Mouse (Mus musculus) T-helper 2 cell (primary cell): ENCODE data around the gene Bcar3.

Source experiments
- in situ Hi-C: fragments of 300-600 bp; cut with MboI, MseI; formaldehyde crosslinking; loops from one replicate; pipeline ENCODE4 v1.15.1; 2025; ENCODE audit warnings: high pct_unique_total_duplicates

Bcar3 gene

GRCm38 (mm10) chr3:122456156-122456555 is 162.2 kb downstream of the Bcar3 start:
- in situ Hi-C loops = no loop called here

GRCm38 (mm10) chr3:122456807-122457206 is 162.9 kb downstream of the Bcar3 start:
- in situ Hi-C loops = no loop called here

GRCm38 (mm10) chr3:122457723-122458122 is 163.8 kb downstream of the Bcar3 start:
- in situ Hi-C loops = no loop called here

GRCm38 (mm10) chr3:122458743-122459142 is 164.8 kb downstream of the Bcar3 start:
- in situ Hi-C loops = no loop called here

- in situ Hi-C loops = no loop called here
These were observed 167.0 kb downstream of the Bcar3 start for GRCm38 (mm10) chr3:122460848-122461511.

- in situ Hi-C loops = no loop called here
These were observed 167.6 kb downstream of the Bcar3 start for GRCm38 (mm10) chr3:122461512-122461881.

- in situ Hi-C loops = no loop called here
These were observed 168.3 kb downstream of the Bcar3 start for GRCm38 (mm10) chr3:122461932-122462871.

- in situ Hi-C loops = no loop called here
These were observed 169.2 kb downstream of the Bcar3 start for GRCm38 (mm10) chr3:122463166-122463565.

- in situ Hi-C loops = loop anchor here (5.0 kb wide), 1 partner anchor 154 kb away; no protein-coding TSS in a partner anchor
These were observed 172.3 kb downstream of the Bcar3 start for GRCm38 (mm10) chr3:122466100-122466730.

- in situ Hi-C loops = loop anchor here (5.0 kb wide), 1 partner anchor 156 kb away; no protein-coding TSS in a partner anchor
These were observed 174.0 kb downstream of the Bcar3 start for GRCm38 (mm10) chr3:122467977-122468376.

GRCm38 (mm10) chr3:122470326-122471016 is 176.5 kb downstream of the Bcar3 start:
- in situ Hi-C loops = no loop called here

- in situ Hi-C loops = no loop called here
These were observed 177.2 kb downstream of the Bcar3 start for GRCm38 (mm10) chr3:122471017-122471721.

GRCm38 (mm10) chr3:122472412-122472811 is 178.5 kb downstream of the Bcar3 start:
- in situ Hi-C loops = no loop called here

GRCm38 (mm10) chr3:122473523-122474034 is 179.6 kb downstream of the Bcar3 start:
- in situ Hi-C loops = no loop called here

- in situ Hi-C loops = no loop called here
These were observed 180.1 kb downstream of the Bcar3 start for GRCm38 (mm10) chr3:122474067-122474466.

- in situ Hi-C loops = no loop called here
These were observed 180.9 kb downstream of the Bcar3 start for GRCm38 (mm10) chr3:122474796-122475195.

- in situ Hi-C loops = no loop called here
These were observed 181.8 kb downstream of the Bcar3 start for GRCm38 (mm10) chr3:122475735-122476134.

GRCm38 (mm10) chr3:122476656-122477055 is 182.7 kb downstream of the Bcar3 start:
- in situ Hi-C loops = no loop called here

GRCm38 (mm10) chr3:122477541-122477940 is 183.6 kb downstream of the Bcar3 start:
- in situ Hi-C loops = no loop called here

- in situ Hi-C loops = no loop called here
These were observed 184.8 kb downstream of the Bcar3 start for GRCm38 (mm10) chr3:122478735-122479134.
